Mouse (Mus musculus) forebrain, embryonic 12.5 days (tissue): ENCODE results near the gene Rtf2. TPM values are rescaled to one million over a fixed set of nuclear protein-coding genes. Genes with fewer than 3 reads are reported as not detected.
A peak's percentile ranks its signal among the peaks of the same experiment; 100 is the strongest.

Source experiments
- ATAC-seq: fragments of 200-750 bp; cut with Nextera tagmentation; 2 replicates; pipeline ENCODE4 v1.8.0; 2017; ENCODE audit warnings: moderate TSS enrichment; ENCODE audit not compliant: low FRiP score
- H3K27ac ChIP-seq: fragments of 300-500 bp; sonication (generic); 2 replicates; pipeline ENCODE4 v1.5.1; 2016; ENCODE audit warnings: mild to moderate bottlenecking
- H3K27me3 ChIP-seq: fragments of 300-500 bp; sonication (generic); 2 replicates; pipeline ENCODE4 v1.6.1; 2016; ENCODE audit warnings: mild to moderate bottlenecking
- H3K36me3 ChIP-seq: fragments of 300-500 bp; sonication (generic); replicated peaks from 2 replicates; pipeline ENCODE4 v1.6.1; 2016; ENCODE audit warnings: mild to moderate bottlenecking
- H3K4me1 ChIP-seq: fragments of 300-500 bp; sonication (generic); 2 replicates; pipeline ENCODE4 v1.6.1; 2016
- H3K4me2 ChIP-seq: fragments of 300-500 bp; sonication (generic); 2 replicates; pipeline ENCODE4 v1.6.1; 2016; ENCODE audit warnings: mild to moderate bottlenecking, moderate library complexity
- H3K4me3 ChIP-seq: fragments of 300-500 bp; sonication (generic); replicated peaks from 2 replicates; pipeline ENCODE4 v1.5.1; 2016; ENCODE audit warnings: mild to moderate bottlenecking
- H3K9ac ChIP-seq: fragments of 300-500 bp; sonication (generic); 2 replicates; pipeline ENCODE4 v1.6.1; 2016; ENCODE audit warnings: mild to moderate bottlenecking
- H3K9me3 ChIP-seq: fragments of 300-500 bp; sonication (generic); 2 replicates; pipeline ENCODE4 v1.6.1; 2016
- WGBS: fragments of 180-500 bp; shearing (Covaris S2); methylation state at CpG from one replicate; pipeline ENCODE4 v1.1.7; 2016; 5-methylcytosine and 5-hydroxymethylcytosine counted together
- polyA plus RNA-seq: library from polyadenylated mRNA; unstranded; fragments of >200 nt; fragmentation: Nextera tagmentation; extraction: Ambion mirVana; gene quantifications from 2 replicates; pipeline ENCODE4 v1.2.1, GENCODE M21; 2016

The Rtf2 gene
- polyA plus RNA-seq, 1 experiment from 2014 or later, result 86.9 TPM

DNA sequence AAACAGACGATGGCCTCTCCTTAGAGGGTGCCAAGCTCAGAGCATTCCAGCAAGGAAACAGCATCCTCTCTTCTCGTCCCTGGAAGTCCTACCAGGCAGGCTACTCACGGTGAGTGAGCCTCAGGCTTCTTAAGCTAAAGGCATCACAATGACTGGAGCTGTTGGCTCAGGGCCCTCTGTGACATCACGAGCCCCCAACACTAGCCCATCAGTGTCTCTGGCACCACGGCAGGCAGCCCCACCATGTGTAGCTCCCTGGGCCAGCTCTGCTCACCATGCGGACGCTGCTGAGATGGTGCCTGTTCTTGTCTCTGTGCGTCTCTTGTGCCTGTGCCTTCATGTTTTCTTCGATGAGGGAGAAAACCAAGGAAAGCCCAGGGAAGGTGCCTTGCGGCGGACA is 32.0 kb downstream of the Rtf2 start, which contains the start of gene Fam209:
Fam209 (plus strand) TSS at position 203 of the 400 bp plus-strand sequence.
- Histone ChIP-seq H3K27me3 (peaks cover 7% of the 10 kb centered on the region; the same call in 1 of the 2 replicates), H3K9ac (no peak within 1 kb of the TSS), H3K4me1 (peaks cover 17% of the 10 kb centered on the region; the same call in 1 of the 2 replicates), H3K4me3 (no peak within 1 kb of the TSS), H3K36me3 (peaks cover 22% of the 10 kb centered on the region), H3K27ac (no peak within 1 kb of the TSS), H3K4me2 (no peak within 1 kb of the TSS), H3K9me3 (no peaks in the 10 kb centered on the region)
- WGBS, result 89% methylated on average over 11 of the region's 11 CpGs
- no peak for ATAC-seq

DNA sequence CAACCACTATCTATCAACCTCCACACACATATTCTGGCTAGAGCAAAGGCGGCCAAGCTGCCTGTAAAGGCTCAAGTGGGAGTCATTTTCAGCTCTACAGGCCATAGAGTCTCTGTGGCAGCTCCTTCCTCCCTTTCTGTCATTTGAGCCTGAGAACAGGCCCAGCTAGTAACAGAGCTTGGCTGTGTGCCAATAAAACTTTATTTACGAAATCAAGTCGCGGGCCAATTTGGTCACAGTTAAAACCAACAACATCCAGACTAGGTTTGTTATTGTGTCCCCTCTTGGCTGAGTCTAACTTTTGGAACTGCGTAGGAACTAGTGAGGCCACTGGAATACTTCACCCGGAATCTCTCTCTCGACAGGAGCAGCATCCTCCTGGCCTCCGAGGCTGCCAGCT is 33.2 kb downstream of the Rtf2 start:
- 78% methylated on average over 8 of the region's 8 CpGs for WGBS
- H3K9me3 ChIP-seq, result no peaks in the 10 kb centered on the region
- no peak overlapping the region for H3K27ac ChIP-seq
- no peak overlapping the region for H3K9ac ChIP-seq
- no peak overlapping the region for H3K4me3 ChIP-seq
- no peak for ATAC-seq
- H3K4me2 ChIP-seq, result no peak overlapping the region
- H3K36me3 ChIP-seq, result peaks cover 15% of the 10 kb centered on the region
- peaks cover 7% of the 10 kb centered on the region; the same call in 1 of the 2 replicates for H3K27me3 ChIP-seq
- H3K4me1 ChIP-seq, result peaks cover 10% of the 10 kb centered on the region; the same call in 1 of the 2 replicates

DNA sequence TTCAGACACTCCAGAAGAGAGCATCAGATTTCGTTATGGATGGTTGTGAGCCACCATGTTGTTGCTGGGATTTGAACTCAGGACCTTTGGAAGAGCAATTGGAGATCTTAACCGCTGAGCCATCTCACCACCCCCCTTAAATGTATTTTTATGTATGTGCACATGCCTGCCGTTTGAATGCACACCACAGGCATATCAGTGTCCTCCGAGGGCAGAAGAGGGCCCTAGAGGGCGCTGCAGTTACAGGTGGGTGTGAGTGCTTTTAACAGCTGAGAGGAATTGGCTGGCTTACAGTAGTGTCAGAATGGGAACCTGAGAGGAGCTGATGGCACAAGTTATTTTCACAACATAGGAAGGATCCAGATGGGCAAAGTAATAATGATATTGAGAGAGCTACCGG is 34.6 kb downstream of the Rtf2 start:
- H3K4me1 ChIP-seq, result peaks cover 4% of the 10 kb centered on the region; the same call in 1 of the 2 replicates
- no peak overlapping the region for H3K4me3 ChIP-seq
- H3K27me3 ChIP-seq, result peaks cover 7% of the 10 kb centered on the region; the same call in 1 of the 2 replicates
- H3K36me3 ChIP-seq, result peaks cover 1% of the 10 kb centered on the region; the same call in 1 of the 2 replicates
- H3K4me2 ChIP-seq, result no peak overlapping the region
- no peaks in the 10 kb centered on the region for H3K9me3 ChIP-seq
- WGBS, result 30% methylated on average over 6 of the region's 6 CpGs
- H3K27ac ChIP-seq, result no peak overlapping the region
- no peak overlapping the region for H3K9ac ChIP-seq
- no peak for ATAC-seq

DNA sequence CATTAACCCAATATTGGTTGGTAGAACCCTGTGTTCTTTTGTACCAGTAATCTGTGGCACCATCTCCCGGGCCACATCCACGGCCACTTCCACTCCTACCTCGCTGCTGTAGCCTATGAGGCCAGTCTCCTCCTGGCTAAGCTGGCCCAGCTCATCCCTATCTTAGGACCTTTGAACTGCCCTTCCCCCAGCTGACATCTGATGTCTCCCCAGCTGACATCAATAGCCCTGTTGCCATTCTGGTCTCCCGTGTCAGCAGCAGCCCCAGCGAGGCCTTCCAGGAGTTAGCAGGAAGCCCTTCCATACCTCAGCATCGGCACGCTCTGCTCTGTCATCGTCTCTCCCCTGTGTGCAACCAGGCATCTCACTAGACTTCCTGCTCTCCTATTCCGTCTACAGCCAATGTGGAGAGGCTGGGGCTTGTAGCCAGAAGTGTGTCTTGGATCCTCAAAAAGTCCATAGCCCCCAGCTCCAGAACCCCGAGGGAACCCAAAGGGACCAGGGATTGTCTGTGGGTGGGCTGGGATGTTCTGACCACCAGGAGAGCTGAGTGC is 36.4 kb downstream of the Rtf2 start:
- Histone ChIP-seq H3K4me1 (peaks cover 4% of the 10 kb centered on the region; the same call in 1 of the 2 replicates), H3K9ac (no peak overlapping the region), H3K27ac (no peak overlapping the region), H3K36me3 (no peaks in the 10 kb centered on the region), H3K27me3 (peaks cover 7% of the 10 kb centered on the region; the same call in 1 of the 2 replicates), H3K4me2 (no peak overlapping the region), H3K9me3 (no peaks in the 10 kb centered on the region), H3K4me3 (no peak overlapping the region)
- ATAC-seq, result no peak
- WGBS, result 40% methylated on average over 10 of the region's 10 CpGs

DNA sequence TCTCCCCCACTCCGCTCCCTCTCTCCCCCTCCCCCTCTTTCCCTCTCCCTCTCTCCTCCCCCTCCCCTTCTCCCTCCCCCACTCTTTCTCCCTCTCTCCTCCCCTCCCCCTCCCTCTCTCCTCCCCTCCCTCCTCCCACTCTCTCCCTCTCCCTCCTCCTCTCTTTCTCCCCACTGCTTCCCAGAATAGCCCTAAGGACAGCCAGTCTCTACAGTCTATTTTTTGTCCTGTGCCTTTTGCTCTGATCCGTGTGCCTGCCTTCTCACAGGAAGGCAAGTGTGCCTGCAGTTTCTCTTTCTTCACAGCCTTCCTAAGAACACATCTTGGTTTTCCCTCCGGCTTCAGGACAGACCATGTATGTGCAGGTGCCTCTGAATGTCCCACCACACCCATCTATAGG is 37.0 kb downstream of the Rtf2 start:
- Histone ChIP-seq H3K27ac (no peak overlapping the region), H3K9ac (no peak overlapping the region), H3K27me3 (peaks cover 7% of the 10 kb centered on the region; the same call in 1 of the 2 replicates), H3K4me3 (no peak overlapping the region), H3K36me3 (no peaks in the 10 kb centered on the region), H3K4me2 (no peak overlapping the region), H3K4me1 (peaks cover 4% of the 10 kb centered on the region; the same call in 1 of the 2 replicates), H3K9me3 (no peaks in the 10 kb centered on the region)
- 33% methylated on average over 3 of the region's 3 CpGs for WGBS
- 0 out of 2 replicates have a peak, but pooled peaks have one; percentile 9 for ATAC-seq

DNA sequence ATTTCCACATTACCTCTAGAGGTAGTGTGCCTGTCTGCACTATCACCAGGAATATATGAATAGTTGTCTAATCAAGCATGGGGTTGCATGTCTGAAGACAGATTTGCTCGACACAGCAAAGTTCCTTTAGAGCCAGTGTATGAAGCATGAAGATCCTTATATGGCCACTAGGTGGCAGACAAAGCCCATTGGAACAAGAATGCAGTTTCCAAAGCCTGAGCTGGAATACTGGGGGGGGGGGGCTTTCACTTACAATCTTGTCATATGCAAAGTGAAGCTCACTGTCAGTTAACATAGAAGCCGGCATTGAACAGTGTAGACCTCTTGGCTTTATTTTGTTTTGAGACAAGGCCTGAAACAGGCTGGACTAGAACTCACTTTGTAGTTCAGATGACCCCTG is 37.5 kb downstream of the Rtf2 start:
- Histone ChIP-seq H3K4me1 (peaks cover 4% of the 10 kb centered on the region; the same call in 1 of the 2 replicates), H3K36me3 (no peaks in the 10 kb centered on the region), H3K4me3 (no peak overlapping the region), H3K4me2 (no peak overlapping the region), H3K9me3 (no peaks in the 10 kb centered on the region), H3K27ac (no peak overlapping the region), H3K9ac (no peak overlapping the region), H3K27me3 (peaks cover 7% of the 10 kb centered on the region; the same call in 1 of the 2 replicates)
- peak; percentile 37; the same call in 1 of the 2 replicates for ATAC-seq
- 6% methylated on average over 2 of the region's 2 CpGs for WGBS

DNA sequence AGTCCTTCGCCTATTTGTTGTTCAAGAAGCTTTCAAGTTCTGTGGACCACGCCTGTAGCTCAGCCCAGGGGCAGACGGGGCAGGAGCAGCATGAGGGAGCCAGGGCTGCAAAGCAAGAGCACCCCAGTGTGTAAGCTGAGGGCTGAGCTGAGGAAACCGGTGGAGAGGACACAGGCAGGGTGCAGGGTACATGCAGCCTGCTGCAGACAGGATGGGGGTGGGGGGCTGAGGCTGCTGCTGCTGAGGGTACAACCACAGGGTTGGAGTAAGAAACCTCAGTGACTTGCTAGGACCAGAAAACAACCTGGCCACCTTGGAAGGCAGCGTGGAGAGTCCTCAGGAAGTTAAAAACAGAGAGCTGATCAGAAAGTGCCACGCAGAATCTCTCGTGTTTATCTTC is 39.9 kb downstream of the Rtf2 start:
- Histone ChIP-seq H3K36me3 (no peaks in the 10 kb centered on the region), H3K4me2 (no peak overlapping the region), H3K27me3 (peaks cover 7% of the 10 kb centered on the region; the same call in 1 of the 2 replicates), H3K9ac (no peak overlapping the region), H3K9me3 (no peaks in the 10 kb centered on the region), H3K4me1 (no peaks in the 10 kb centered on the region), H3K4me3 (no peak overlapping the region), H3K27ac (no peak overlapping the region)
- ATAC-seq, result no peak
- 69% methylated on average over 7 of the region's 7 CpGs for WGBS

DNA sequence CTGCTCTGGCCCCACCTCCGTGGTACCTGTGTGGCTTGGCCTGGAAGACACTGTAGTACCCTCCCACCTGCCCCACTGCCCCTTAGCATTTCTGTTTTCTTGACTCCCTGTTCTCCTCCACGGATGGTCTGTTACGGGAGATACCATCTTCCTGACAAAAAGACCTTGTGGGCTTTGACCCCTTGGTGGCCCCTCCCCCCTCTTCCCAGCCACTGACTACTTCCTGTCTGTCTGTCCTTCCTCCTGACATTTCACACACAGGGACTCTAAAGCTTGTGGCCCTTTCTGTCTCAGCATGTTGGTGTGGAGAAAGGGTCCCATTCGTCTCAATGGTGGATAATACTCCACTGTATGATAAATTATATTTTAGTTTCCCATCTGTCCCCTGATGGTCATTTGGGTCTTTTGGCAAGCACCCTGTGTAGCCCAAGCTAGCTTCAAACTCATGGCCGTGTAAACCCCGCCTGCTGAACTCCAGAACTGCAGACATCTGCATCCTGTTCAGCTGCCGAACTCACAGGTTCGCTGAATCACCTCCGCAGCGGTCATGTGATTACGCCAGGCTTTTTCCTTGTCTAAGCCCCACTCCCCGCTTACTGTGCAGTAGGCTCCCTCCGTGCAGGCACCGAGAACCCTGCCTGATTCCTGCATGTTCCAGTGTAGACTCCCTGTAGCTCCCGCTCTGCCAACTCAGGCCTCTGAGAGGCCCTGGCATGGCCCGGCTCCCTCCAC is 41.5 kb downstream of the Rtf2 start:
- ATAC-seq, result no peak
- Histone ChIP-seq H3K9me3 (no peaks in the 10 kb centered on the region), H3K4me2 (no peak overlapping the region), H3K36me3 (no peaks in the 10 kb centered on the region), H3K27me3 (peaks cover 4% of the 10 kb centered on the region; the same call in 1 of the 2 replicates), H3K4me1 (no peaks in the 10 kb centered on the region), H3K4me3 (no peak overlapping the region), H3K9ac (no peak overlapping the region), H3K27ac (no peak overlapping the region)
- 81% methylated on average over 16 of the region's 16 CpGs for WGBS

DNA sequence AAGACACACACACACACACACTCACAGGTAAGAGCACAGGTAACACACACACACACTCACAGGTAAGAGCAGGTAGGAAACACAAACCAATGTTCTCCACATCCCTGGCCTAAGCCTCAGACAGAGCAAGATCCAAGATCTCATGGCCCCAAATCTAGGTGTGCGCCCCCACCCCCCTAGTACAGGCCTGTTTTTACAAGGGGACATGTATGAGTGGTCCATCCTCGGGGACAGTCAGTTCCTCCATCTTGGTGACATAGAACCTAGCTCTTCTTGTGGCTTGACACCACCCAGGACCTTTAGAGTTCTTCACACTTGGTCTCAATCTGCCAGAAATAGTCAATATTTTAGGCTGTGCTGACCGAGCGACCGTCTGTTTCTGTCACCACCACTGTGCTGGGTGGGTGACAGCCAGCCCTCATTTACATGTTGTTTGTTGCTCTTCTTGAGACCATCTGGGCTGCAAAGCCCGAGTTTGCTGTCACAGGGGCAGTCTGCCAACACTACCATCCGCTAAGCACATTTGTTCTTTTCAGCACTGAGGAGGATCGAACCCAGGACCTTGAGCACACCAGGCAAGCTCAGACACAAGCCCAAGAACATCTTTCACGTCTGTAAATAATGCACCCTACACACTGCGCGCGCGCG is 43.5 kb downstream of the Rtf2 start:
- H3K27me3 ChIP-seq, result no peaks in the 10 kb centered on the region
- no peak overlapping the region for H3K27ac ChIP-seq
- ATAC-seq, result no peak
- H3K36me3 ChIP-seq, result no peaks in the 10 kb centered on the region
- H3K9ac ChIP-seq, result no peak overlapping the region
- H3K4me3 ChIP-seq, result no peak overlapping the region
- no peaks in the 10 kb centered on the region for H3K9me3 ChIP-seq
- no peaks in the 10 kb centered on the region for H3K4me1 ChIP-seq
- 82% methylated on average over 14 of the region's 14 CpGs for WGBS
- no peak overlapping the region for H3K4me2 ChIP-seq

DNA sequence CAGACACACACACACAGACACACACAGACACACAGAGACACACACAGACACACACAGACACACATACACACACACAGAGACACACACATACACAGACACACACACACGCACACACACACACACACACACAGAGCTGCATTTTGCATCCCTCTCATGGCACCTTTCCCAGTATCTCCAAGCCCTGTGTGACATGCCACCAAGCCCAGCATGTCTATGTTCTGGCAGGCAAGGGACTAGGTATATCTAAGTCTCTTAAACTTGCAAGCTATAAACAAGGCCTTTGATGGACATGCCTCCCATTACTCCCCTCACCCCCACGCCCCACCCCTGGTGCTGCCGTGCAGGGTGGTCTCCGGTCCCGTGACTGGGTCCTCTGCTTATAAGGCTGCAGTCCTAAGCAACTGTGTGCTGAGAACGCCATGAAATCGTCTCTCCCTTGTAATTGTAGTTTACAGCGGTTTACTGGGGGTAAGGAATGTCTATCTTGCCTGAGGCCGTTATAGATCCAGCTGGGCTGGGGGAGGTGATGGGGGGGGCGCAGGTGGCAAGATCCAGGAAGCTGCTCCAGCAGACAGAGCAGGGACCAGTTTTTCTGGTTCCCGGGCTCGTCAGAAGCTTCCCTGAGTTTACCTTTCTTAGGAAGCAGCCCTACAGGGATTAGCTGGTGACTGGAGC is 44.5 kb downstream of the Rtf2 start:
- Histone ChIP-seq H3K4me2 (no peak overlapping the region), H3K4me1 (no peaks in the 10 kb centered on the region), H3K27ac (no peak overlapping the region), H3K9ac (no peak overlapping the region), H3K27me3 (no peaks in the 10 kb centered on the region), H3K4me3 (no peak overlapping the region), H3K9me3 (no peaks in the 10 kb centered on the region), H3K36me3 (no peaks in the 10 kb centered on the region)
- no peak for ATAC-seq
- 44% methylated on average over 12 of the region's 12 CpGs for WGBS

DNA sequence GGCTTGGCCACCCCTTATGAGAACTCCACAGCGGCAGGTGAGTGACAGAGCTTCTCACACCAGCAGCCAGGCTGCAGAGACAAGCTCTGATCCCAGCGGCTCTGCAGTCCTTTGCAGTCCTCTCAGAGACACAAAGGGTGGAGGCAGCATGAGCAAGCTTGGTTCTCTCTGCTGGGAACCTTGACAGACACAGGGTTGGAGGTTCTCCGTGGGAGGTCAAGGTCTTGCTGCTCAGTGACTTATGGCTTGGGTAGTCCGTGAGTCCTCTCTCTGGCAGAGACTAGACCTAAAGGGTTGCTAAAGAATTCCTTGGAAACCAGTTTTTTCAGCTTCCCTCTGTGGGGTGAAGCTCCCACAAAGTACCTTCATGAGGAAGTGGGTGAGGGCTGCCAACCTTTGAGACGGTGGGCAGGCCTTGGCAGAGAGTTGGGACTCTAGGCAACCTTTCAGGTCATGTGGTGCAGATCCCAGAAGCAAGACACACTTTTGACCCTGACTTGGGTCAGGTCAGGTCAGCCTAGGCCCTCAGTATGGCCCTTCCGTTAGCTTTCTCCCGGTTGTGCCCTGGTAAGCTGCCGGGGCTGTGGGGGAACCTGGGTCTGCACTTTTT is 56.5 kb downstream of the Rtf2 start:
- no peak overlapping the region for H3K27ac ChIP-seq
- H3K4me2 ChIP-seq, result no peak overlapping the region
- H3K4me1 ChIP-seq, result no peaks in the 10 kb centered on the region
- no peaks in the 10 kb centered on the region for H3K27me3 ChIP-seq
- no peaks in the 10 kb centered on the region for H3K9me3 ChIP-seq
- no peak for ATAC-seq
- no peak overlapping the region for H3K9ac ChIP-seq
- H3K36me3 ChIP-seq, result no peaks in the 10 kb centered on the region
- no peak overlapping the region for H3K4me3 ChIP-seq
- 80% methylated on average over 8 of the region's 8 CpGs for WGBS

DNA sequence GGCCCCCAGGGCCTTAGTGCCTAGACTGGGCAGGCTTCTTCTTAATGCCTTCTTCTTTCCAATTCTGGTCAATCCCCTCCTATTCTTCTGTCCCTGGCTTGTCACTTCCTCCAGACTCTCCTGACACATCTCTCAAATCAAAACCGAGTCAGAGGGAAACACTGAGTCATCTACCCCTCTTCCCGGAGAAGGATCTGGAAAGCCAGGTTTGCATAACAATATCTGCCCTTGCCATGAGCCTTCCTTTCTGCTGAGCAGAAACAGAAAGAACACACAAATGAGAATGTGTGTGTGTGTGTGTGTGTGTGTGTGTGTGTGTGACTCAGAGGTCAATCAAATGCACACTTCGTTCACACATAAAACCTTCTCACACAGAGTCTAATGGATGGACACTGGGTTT is 58.5 kb downstream of the Rtf2 start:
- Histone ChIP-seq H3K27ac (no peak overlapping the region), H3K9ac (no peak overlapping the region), H3K27me3 (no peaks in the 10 kb centered on the region), H3K4me1 (no peaks in the 10 kb centered on the region), H3K9me3 (no peaks in the 10 kb centered on the region), H3K4me3 (no peak overlapping the region), H3K4me2 (no peak overlapping the region), H3K36me3 (no peaks in the 10 kb centered on the region)
- 42% methylated on average over 3 of the region's 3 CpGs for WGBS
- no peak for ATAC-seq
